Mouse (Mus musculus) large intestine, adult 2 months (tissue): Measurements from ENCODE around the gene Gmfb. TPM values are rescaled to one million over a fixed set of nuclear protein-coding genes. Genes with fewer than 3 reads are reported as not detected.

Experiments used
- DNase-seq: peaks from one replicate; pipeline ENCODE4 v3.0.0-alpha.2; 2012; ENCODE audit warnings: low read depth, low spot score
- WGBS: fragments of 180-500 bp; shearing (Covaris S2); methylation state at CpG from one replicate; pipeline ENCODE4 v1.1.7; 2018; 5-methylcytosine and 5-hydroxymethylcytosine counted together
- polyA plus RNA-seq: library from polyadenylated mRNA; depleted of rRNA; stranded (reverse); fragments of >200 nt; gene quantifications from 2 replicates; pipeline ENCODE4 v1.2.3, GENCODE M21; 2012; rRNA removed

The Gmfb gene
- polyA plus RNA-seq, 1 experiment: 8.4 TPM

- under 1% methylated on average over 7 of the region's 7 CpGs for WGBS
- no peak for DNase-seq
These were observed 62.1 kb downstream of the Gmfb start for GRCm38 (mm10) chr14:46759970-46760354.

Other genes starting within 250 kb of the Gmfb start
- 10.1 and 11.7 TPM in 2 replicates for gene Cdkn3, start 61.7 kb downstream of the Gmfb start, polyA plus RNA-seq
- 69.2 and 70.1 TPM in 2 replicates for gene Cnih1, start 33.8 kb downstream of the Gmfb start, polyA plus RNA-seq
- 12.9 and 16.4 TPM in 2 replicates for gene Cgrrf1, start 9.9 kb upstream of the Gmfb start, polyA plus RNA-seq
- 2.5 and 6.1 TPM in 2 replicates for gene Samd4, start 60.6 kb upstream of the Gmfb start, polyA plus RNA-seq